Mouse (Mus musculus): ENCODE measurements around the gene Selenom.

GRCm38 (mm10) chr11:3487952-3488570, 26.4 kb upstream of the Selenom start, which contains the start of gene Pla2g3:
- TF ChIP-seq HCFC1 (IDR thresholded peaks at IDR 0.05; ENCODE audit: borderline replicate concordance, insufficient read depth, low read length) (no peak), MAFK (IDR thresholded peaks at IDR 0.05; ENCODE audit: insufficient read depth, low read depth, low read length) (no peak)
